Mouse (Mus musculus) layer of hippocampus, postnatal 36 days (tissue): ENCODE measurements at regions not wholly inside any gene's neighbourhood (a gene's known extent, or its start where the extent isn't known, plus 50 kb on each side); places are given as distances from the start of the nearest gene placed in this dataset.

Experiments
- DNase-seq, 2 experiments: peaks; one replicate each; pipeline ENCODE4 v3.0.0; 2022

DNA sequence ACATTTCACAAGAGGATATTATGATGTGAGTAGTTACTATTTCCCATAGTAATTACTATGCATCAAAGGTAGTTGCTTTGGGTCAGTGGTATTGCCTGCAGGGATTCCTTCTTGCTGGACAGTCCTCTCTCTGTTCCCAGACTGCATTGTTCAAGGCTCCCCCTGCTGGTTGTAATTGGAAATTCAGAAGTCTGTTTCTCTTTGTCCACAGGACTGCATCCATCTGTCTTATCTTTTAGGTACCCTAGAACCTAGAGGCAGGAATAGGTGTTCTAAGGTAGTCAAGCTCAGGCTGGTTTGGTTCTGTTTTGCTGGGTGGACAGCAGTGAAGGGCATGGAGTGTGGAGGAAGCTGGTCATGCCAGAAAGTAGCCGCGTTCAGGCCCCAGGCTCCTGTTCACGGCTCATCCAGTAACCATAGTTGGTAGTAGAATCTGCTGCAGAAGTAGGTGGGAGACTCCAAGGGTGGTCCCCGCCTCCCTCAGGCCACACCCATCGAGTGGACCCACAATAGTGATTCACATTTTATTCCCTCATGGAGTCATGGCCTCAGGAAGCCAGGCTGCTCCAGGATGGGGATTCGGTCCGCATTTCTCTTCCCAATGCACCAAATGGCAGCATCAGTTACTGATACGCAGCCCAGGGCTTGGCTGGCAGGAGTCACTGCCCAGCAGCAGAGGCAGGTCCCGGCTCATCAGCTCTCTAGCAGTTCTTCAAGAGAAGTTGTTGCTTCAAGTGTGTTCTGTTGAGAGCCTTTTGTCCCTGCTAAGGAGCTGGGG is 51.7 kb upstream of the Caprin1 start:
- DNase-seq = no peak

GRCm38 (mm10) chr2:103849766-103850530 is 52.5 kb upstream of the Caprin1 start:
- no peak for DNase-seq

DNA sequence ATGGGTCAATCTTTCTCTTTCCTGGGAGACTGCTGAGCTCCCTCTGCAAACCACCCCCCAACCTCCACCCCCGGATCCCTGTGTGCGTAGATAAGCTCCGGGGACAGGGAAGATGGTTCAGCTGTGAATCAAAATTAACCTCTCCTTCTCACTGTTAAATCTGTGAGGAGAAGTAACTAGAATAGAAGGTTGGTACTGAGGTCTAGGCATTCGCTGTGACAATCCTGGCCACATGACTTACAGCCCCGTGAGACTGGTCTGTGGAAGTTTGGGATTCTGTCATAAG is 53.0 kb upstream of the Caprin1 start:
- no peak for DNase-seq

DNA sequence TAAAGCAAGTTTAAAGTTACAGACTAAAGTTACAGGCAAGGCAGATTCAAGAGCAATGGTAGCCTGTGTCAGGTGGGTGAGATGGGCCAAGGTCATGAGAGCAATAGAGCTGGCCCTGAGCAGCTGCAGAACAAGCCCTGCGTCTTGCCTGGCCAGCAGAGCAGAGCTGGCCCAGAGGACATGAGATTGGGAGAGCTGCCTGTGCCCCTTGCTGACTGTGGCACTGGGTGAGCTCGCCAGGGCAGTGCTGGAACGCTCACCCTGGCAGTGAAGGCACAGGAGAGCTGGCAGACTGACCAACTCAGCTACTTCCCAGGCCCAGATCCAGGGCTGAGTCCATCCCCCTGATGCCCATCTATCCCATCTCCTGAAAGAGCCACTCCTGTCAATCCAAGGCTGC is 53.7 kb upstream of the Caprin1 start:
- DNase-seq = no peak

DNA sequence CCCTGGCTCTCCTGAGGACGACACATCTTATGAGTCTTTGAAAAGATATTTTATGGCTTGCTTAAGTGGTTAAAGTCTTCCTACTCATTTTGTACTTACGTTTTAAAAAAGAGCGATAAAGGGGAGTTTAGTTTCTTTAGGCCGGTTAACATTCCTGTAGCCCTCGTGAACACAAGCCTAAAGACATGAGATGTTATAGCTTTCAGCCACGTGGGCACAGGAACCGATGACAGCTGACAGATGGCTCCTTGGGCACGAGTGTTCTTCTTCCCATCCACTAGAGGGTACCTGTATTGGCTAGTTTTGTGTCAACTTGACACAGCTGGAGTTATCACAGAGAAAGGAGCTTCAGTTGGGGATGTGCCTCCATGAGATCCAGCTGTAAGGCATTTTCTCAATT is 63.8 kb upstream of the Caprin1 start:
- no peak for DNase-seq

GRCm38 (mm10) chr2:103864254-103864653 is 66.8 kb upstream of the Caprin1 start:
- no peak for DNase-seq

GRCm38 (mm10) chr2:103865319-103866171 is 68.1 kb upstream of the Caprin1 start:
- peak; percentile 16 to 20 for DNase-seq

GRCm38 (mm10) chr2:103867241-103867957 is 70.0 kb upstream of the Caprin1 start:
- no peak for DNase-seq

DNA sequence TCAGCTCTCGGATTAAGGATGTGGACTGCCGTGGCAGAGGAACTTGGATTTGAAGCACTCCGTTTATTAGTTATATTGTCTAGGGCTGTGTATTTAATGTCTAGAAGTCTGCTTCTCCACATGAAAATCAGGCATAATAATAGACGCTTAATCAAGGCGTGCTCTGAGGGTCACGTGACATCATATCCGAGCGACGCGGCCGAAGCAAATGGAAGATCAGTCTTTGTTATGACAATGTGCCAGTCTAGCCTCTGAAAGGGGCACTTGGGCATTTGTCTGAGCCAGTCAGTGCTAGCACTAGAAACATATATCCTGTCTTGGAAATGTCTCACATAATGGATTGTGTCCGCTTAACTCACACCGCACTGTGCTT is 70.5 kb upstream of the Caprin1 start:
- DNase-seq = no peak

GRCm38 (mm10) chr2:103868655-103869054 is 71.2 kb upstream of the Caprin1 start:
- no peak for DNase-seq

DNA sequence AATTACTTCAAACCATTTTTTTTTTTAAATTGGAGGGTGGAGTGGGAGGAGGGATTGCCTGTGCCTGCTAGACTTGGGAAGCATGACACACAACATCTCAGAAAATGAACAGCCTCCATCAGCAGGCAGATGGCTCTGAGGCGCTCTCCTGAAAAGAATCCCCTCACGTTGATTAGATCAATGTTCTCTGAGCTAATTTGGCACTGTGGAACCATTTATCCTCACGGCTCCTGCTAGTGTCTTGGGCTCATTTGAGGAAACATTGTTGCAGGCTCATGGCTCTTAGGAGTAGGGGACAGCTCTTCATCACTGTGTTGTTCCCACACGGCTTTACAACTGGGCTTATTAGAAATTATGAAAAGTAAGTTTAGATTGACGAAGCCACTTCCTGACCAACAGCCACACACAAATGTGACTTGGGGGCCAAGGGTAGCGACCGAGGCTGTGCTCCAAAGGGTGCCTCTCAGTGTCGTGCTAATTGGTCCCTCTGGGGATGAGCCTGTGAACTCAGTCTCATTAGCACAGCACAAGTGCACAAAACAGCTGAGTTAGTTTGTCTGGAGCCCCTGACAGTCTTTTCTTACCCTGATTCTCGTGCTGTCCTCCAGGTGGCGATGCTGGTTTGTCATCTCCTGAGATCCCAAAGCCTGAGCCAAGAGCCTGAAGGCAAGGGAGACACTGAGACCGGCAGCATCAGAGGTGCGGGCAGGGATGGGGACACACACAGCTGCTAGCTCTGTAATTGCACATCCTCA is 74.2 kb upstream of the Caprin1 start:
- DNase-seq = peak; percentile 66 to 73

DNA sequence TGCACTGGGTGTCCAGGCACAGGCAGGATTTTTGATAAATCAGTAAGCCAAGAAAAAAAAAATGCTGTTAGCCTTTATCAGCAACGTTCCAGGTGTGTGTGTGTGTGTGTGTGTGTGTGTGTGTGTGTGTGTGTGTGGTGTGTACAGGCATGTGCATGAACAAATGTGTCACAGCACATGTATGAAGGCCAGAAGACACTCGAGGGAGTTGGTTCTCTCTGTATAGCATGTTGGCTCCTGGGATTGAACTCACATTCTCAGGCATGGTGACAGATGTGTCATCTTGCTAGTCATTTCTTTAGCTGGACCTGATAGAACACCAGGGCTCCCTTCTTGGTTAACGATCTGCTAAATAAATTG is 74.8 kb upstream of the Caprin1 start:
- DNase-seq = no peak

DNA sequence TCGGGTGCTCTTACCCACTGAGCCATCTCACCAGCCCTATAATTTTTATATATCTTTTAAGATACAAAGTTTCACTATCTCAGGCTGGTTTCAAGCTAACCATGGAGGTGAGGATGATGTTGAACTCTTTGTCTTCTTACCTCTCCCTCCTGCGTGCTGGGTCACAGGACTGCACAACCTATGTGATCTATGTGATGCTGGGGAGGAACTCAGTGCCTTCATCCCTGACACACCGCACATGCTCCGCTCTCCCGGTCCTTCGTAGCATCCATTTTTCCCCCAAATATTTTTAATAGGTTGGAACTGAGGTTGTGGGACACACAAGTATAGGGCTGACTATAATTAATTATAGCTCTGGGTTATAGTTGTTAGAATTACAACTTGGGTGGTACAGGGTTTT is 75.9 kb upstream of the Caprin1 start:
- no peak for DNase-seq

GRCm38 (mm10) chr2:103874466-103874865 is 77.0 kb upstream of the Caprin1 start:
- no peak for DNase-seq

- no peak for DNase-seq
Observed at GRCm38 (mm10) chr2:103875754-103876153, 78.3 kb upstream of the Caprin1 start.

DNA sequence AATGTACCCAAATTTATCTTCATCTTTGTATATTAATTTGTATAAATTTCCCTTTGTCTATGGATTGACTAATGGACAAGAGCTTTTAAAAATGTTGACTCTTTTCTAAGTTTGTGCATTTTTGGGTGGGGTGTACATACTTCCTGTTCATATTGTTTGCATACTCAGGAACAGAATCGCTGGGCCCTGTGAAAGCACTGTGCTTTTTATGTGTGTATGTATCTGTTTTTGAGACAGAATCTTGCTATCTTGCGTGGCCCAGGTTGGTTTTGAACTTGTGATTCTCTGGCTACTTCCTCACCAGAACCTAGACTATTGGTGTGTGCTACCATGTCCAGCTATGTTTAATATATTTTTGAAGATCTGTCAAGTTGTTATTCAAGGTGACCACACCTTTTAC is 78.8 kb upstream of the Caprin1 start:
- no peak for DNase-seq

DNA sequence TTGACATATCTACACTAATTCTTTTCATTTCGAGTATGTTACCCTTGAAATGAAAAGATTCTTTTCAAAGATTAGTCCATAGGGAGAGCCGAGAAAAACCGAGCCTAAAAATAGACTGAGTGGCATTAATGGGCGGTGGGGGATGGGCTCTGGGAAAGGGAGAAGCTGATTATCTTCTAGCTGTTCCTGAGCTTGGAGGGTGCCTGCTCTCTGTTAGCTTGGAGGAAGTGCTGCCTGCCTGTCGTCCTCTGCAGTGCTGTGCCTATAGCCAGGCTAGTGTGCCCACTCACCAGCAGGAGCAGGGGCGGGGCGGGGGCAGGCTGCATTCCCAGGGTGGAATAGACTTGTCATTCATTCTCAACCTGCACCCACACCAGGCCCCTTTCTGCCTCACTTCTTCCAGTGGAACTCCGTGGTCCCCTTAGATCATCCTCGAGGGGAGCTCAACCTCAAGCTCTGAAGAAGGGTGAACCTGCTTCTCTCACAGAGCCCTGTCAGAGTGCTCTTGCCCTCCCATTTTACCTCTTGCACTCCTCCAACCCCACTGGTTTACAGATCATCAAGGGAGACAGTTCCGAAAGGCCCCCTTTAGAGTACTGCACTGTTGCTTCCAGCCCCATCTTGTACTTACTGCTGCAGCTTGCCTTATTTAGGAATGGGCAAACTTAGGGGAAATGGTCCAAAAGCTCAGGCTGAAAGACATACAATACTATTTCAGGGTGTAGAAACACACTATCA is 76.6 kb upstream of the Lmo2 start:
- peak; percentile 42 to 44 for DNase-seq

- no peak for DNase-seq
Observed at GRCm38 (mm10) chr2:103884926-103885325, 72.9 kb upstream of the Lmo2 start.

GRCm38 (mm10) chr2:103888023-103888422 is 69.8 kb upstream of the Lmo2 start:
- DNase-seq = no peak

DNA sequence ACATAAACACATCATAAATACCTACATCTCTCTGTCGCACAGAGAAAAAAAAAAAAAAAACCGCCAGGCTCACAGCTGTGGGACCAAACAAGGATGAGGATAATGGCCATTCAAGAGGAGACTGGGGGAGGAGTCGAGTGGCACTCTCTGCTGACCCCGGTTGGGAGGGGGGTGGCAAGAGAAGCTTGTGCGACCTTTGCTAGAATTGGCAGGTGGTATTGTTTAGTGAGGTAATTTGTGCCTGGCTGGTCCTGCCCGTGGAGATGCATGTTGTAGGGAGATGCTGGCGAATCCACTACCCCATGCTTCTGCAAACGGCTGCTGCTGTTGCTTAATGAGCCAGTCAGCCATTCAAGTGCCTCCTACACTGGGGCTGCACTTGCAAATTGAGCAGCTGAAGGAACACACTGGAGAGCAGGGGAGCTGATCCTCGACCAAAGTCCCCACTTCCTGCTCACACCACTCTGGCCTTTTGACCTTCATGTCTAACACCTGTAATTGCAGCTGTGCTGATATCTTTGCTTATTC is 66.5 kb upstream of the Lmo2 start:
- DNase-seq = peak; percentile 12 to 13

- no peak for DNase-seq
Observed at GRCm38 (mm10) chr2:103893159-103893740, 64.5 kb upstream of the Lmo2 start.
